Mouse (Mus musculus) duodenum, adult 2 months (tissue): ENCODE measurements around the gene Vmn1r44. TPM values are rescaled to one million over a fixed set of nuclear protein-coding genes. Genes with fewer than 3 reads are reported as not detected.

ENCODE experiments used
- polyA plus RNA-seq: library from polyadenylated mRNA; depleted of rRNA; stranded (reverse); fragments of >200 nt; gene quantifications from 2 replicates; pipeline ENCODE4 v1.2.3, GENCODE M21; 2012; ENCODE audit warnings: low replicate concordance; rRNA removed

The Vmn1r44 gene
- not detected in 2 replicates for polyA plus RNA-seq

DNA sequence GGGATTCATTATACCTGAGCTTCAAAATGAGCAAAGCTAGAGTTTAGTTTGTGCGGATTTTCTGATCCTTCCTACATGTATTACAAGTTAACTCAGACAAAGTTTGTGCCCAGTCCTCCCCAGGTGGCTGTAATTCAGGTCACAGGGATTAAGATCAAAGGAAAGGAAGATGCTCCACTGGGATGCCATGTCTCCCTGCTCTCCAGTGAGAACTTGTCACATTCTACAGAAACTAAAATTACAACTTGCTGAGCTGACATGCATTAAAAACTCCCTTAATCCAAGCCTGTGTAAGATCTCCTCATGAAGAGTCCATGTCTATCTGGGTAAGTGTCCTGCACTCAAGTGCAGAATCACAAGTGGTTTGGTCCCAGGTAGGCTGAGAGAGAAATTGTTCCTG, at the start of gene Vmn1r44:
TSS of gene Vmn1r44 (plus strand) at position 301 of the 400 bp plus-strand sequence.

DNA sequence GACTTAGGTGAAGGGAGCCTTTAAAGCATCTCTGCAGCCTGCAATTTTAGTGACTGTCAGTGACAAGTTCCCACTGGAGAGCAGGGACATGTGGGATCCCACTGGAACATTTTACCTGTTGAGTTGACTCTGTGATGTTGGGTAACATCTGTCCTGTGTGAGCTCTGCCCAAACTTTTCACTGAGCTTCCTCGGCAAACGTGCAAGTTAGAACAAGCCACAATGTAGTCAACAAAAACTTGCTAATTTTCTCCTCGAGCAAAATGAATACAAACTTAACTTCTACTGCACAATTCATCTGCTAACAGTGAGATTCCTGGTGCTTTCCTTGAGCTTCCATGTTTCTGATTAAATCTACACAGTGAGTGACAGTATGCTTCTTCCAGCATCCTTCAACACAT, 7.1 kb upstream of the Vmn1r44 start, which contains the start of the genes Vmn1r42 and Vmn1r43:
TSS of gene Vmn1r42 (minus strand) at position 101 of the 400 bp plus-strand sequence.
TSS of gene Vmn1r43 (minus strand) at position 101 of the 400 bp plus-strand sequence.

DNA sequence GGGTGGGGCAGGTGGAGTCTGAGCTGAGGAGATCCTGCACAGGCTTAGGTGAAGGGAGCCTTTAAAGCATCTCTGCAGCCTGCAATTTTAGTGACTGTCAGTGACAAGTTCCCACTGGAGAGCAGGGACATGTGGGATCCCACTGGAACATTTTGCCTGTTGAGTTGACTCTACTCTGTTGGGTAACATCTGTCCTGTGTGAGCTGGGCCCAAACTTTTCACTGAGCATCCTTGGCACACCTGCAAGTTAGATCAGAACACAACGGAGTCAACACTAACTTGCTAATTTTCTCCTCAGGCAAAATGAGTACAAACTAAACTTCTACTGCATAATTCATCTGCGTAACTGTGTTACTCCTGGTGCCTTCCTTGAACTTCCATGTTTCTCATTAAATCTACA, 57.0 kb downstream of the Vmn1r44 start, which contains the start of gene Vmn1r45:
TSS of gene Vmn1r45 (minus strand) at position 101 of the 400 bp plus-strand sequence.

Other genes with a start within 250 kb of the Vmn1r44 start
- 4.0 and 5.2 TPM in 2 replicates for gene Txnrd3, start 239.7 kb upstream of the Vmn1r44 start, polyA plus RNA-seq
- gene Vmn1r40, start 176.1 kb upstream of the Vmn1r44 start, polyA plus RNA-seq = not detected in 2 replicates
- not detected in 2 replicates for gene Vmn1r41, start 142.9 kb upstream of the Vmn1r44 start, polyA plus RNA-seq
- not detected in 2 replicates for gene Vmn1r42, start 7.2 kb upstream of the Vmn1r44 start, polyA plus RNA-seq
- gene Vmn1r43, start 7.2 kb upstream of the Vmn1r44 start, polyA plus RNA-seq = not detected in 2 replicates
- gene Vmn1r45, start 56.9 kb downstream of the Vmn1r44 start, polyA plus RNA-seq = not detected in 2 replicates
- gene Vmn1r46, start 85.7 kb downstream of the Vmn1r44 start, polyA plus RNA-seq = not detected in 2 replicates
- not detected in 2 replicates for gene Vmn1r47, start 132.5 kb downstream of the Vmn1r44 start, polyA plus RNA-seq
- gene Vmn1r48, start 153.2 kb downstream of the Vmn1r44 start, polyA plus RNA-seq = not detected in 2 replicates
- not detected in 2 replicates for gene Vmn1r49, start 194.8 kb downstream of the Vmn1r44 start, polyA plus RNA-seq
- not detected in 2 replicates for gene Vmn1r50, start 217.8 kb downstream of the Vmn1r44 start, polyA plus RNA-seq
- gene Vmn1r51, start 238.9 kb downstream of the Vmn1r44 start, polyA plus RNA-seq = not detected in 2 replicates